Mouse (Mus musculus): ENCODE results near the gene Sesn3. TPM values are rescaled to one million over a fixed set of nuclear protein-coding genes. Genes with fewer than 3 reads are reported as not detected.
"Not testable (repeated sequence)": the region's sequence is repeated elsewhere in the genome, so short reads cannot be mapped to it uniquely, and the experiment has no call there.

Sesn3 gene
- polyA plus RNA-seq, 1 experiment from 2014 or later, result 1.8 TPM

DNA sequence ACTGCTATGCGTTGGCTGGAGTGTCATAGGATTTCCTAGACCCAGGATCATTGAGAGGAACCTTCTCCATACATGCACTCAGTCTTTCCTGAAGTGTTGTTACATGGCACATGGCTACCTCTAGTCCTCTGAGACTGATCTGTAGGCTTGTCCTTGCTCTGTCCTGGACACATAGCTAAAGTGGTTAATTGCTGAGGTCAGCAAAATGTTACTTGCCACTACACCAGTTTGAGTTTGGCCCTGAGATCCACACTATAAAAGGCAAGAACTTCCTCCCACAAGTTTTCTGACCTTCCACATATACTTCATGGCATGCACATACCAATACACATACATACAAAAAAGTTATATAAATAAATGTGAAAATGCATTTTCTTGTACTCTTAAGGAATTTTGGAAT is 41.8 kb downstream of the Sesn3 start:
- no peaks in the 10 kb centered on the region for H3K9me3 ChIP-seq (replicated peaks)
- H3K4me2 ChIP-seq, result no peak overlapping the region
- no peak overlapping the region for H3K9ac ChIP-seq
- ATAC-seq (ENCODE audit: low read depth) (no peak), DNase-seq (no peak)
- H3K27me3 ChIP-seq, result no peaks in the 10 kb centered on the region
- H3K27ac ChIP-seq, result no peak overlapping the region
- no peaks in the 10 kb centered on the region for H3K36me3 ChIP-seq
- WGBS (ENCODE audit: insufficient replicate concordance), result 71% methylated on average over 1 of the region's 1 CpGs
- no peak overlapping the region for H3K4me3 ChIP-seq (replicated peaks)
- no peaks in the 10 kb centered on the region for H3K4me1 ChIP-seq (replicated peaks)

- H3K27ac ChIP-seq, result no peak overlapping the region
- no peaks in the 10 kb centered on the region for H3K36me3 ChIP-seq
- no peak for ATAC-seq (ENCODE audit: low read depth)
- no peak overlapping the region for H3K4me3 ChIP-seq (replicated peaks)
- H3K4me2 ChIP-seq, result no peak overlapping the region
- H3K9me3 ChIP-seq (replicated peaks), result no peaks in the 10 kb centered on the region
- WGBS (ENCODE audit: insufficient replicate concordance), result 59% methylated on average over 4 of the region's 4 CpGs
- no peak for DNase-seq
- H3K9ac ChIP-seq, result no peak overlapping the region
- H3K4me1 ChIP-seq (replicated peaks), result no peaks in the 10 kb centered on the region
- H3K27me3 ChIP-seq, result no peaks in the 10 kb centered on the region
Measured at GRCm38 (mm10) chr9:14335829-14336228, 61.0 kb downstream of the Sesn3 start.

DNA sequence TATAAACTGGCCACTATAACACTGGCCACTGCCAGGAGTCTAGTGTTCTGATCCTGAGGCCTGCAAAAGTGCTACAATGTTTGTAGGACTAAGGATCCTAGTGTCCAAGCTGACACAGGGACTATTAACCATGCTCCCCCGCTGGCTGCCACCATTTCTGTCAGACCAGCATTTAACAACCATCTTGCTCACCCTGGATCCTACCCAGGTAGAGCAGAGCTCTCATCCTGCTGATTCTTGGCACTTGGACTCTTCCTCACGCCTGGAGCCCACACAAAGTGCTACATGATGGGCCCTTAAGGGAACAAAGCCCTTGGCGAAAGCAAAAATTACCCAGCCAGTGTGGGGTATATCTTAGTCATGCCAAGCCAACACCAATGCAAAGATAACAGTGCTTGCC is 62.0 kb downstream of the Sesn3 start:
- H3K9me3 ChIP-seq (replicated peaks), result no peaks in the 10 kb centered on the region

DNA sequence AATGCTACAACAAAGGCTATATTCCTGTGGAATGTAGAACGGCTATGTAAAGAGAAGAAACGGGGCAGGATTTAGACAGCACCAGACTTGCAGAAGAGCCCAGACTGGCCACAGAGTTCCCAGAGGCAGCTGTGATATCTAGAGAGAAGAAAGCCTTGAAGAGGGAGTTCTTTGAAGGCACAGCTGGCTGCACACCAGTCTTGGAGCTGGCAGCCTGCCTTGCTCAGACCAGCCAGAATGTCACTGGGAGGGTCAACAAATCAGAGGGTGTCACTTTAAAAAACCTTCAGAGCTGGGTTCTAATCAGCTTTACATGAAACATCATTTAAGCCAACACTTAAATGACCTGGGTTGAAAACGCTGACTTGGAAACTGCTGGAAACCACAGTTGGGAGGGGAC is 63.8 kb downstream of the Sesn3 start:
- H3K4me3 ChIP-seq (replicated peaks), result no peak overlapping the region
- 62% methylated on average over 3 of the region's 3 CpGs for WGBS (ENCODE audit: insufficient replicate concordance)
- no peak for DNase-seq
- H3K36me3 ChIP-seq, result no peaks in the 10 kb centered on the region
- no peaks in the 10 kb centered on the region for H3K4me1 ChIP-seq (replicated peaks)
- no peaks in the 10 kb centered on the region for H3K27me3 ChIP-seq
- H3K9me3 ChIP-seq (replicated peaks), result no peaks in the 10 kb centered on the region
- no peak overlapping the region for H3K4me2 ChIP-seq
- no peak overlapping the region for H3K9ac ChIP-seq
- H3K27ac ChIP-seq, result no peak overlapping the region
- no peak for ATAC-seq (ENCODE audit: low read depth)

More for the DNA sequence above, 62.0 kb downstream of the Sesn3 start:
- no peak overlapping the region for H3K4me2 ChIP-seq
- no peak overlapping the region for H3K4me3 ChIP-seq (replicated peaks)
- H3K36me3 ChIP-seq, result no peaks in the 10 kb centered on the region
- WGBS (ENCODE audit: insufficient replicate concordance), result 57% methylated on average over 3 of the region's 3 CpGs
- H3K27ac ChIP-seq, result no peak overlapping the region
- DNase-seq (no peak), ATAC-seq (ENCODE audit: low read depth) (no peak)
- no peaks in the 10 kb centered on the region for H3K4me1 ChIP-seq (replicated peaks)
- H3K9ac ChIP-seq, result no peak overlapping the region
- no peaks in the 10 kb centered on the region for H3K27me3 ChIP-seq

DNA sequence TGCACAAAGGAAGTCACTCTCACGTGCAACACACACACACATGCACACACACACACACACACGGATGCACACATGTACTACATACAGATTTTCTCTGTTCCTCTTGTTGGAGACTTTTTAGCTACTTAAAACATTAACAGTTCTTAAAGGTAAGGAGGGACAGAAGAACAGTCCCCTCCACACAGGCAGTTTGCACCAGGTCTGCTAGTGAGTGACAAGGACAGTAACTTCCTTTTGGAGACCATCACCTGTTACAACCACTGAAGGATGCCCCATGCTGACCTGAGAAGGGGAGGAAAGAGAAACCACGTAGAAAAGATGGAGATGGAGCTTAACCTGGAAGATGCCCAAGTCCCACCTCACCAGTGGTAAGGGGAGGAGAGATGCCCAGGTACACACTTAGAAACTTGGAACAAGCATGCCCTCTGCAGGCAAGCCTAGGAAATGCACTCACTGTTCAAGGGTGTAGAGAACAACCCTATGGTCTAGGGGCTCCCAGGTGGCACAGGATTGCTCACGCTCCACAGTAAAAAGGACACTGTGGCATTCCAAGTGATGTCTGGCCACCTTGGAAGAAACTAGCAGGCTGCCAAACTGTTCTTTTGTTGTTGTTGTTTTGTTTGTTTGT is 67.3 kb downstream of the Sesn3 start:
- no peak overlapping the region for H3K4me3 ChIP-seq (replicated peaks)
- no peaks in the 10 kb centered on the region for H3K9me3 ChIP-seq (replicated peaks)
- ATAC-seq (ENCODE audit: low read depth) (no peak), DNase-seq (no peak)
- no peak overlapping the region for H3K4me2 ChIP-seq
- 50% methylated on average over 4 of the region's 4 CpGs for WGBS (ENCODE audit: insufficient replicate concordance)
- no peak overlapping the region for H3K27ac ChIP-seq
- H3K27me3 ChIP-seq, result no peaks in the 10 kb centered on the region
- H3K9ac ChIP-seq, result no peak overlapping the region
- H3K4me1 ChIP-seq (replicated peaks), result no peaks in the 10 kb centered on the region
- no peaks in the 10 kb centered on the region for H3K36me3 ChIP-seq

DNA sequence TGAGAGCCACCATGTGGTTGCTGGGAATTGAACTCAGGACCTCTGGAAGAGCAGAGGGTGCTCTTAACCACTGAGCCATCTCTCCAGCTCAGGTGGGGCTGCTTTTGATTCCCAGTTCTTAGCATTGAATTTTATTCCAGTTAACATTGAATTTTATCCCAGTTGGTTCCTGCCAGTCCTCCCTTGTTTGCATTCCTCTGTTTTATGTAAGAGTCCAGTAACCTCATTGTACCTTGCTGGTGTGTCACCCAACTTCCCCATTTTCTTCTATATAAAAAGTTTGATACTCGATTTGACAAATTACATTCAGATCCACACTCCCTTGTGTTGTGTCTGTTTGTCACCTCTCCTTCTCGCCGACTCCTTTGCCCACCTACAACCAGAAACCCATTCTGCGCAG is 71.0 kb downstream of the Sesn3 start:
- ATAC-seq (ENCODE audit: low read depth); H3K27ac ChIP-seq: not testable (repeated sequence)

DNA sequence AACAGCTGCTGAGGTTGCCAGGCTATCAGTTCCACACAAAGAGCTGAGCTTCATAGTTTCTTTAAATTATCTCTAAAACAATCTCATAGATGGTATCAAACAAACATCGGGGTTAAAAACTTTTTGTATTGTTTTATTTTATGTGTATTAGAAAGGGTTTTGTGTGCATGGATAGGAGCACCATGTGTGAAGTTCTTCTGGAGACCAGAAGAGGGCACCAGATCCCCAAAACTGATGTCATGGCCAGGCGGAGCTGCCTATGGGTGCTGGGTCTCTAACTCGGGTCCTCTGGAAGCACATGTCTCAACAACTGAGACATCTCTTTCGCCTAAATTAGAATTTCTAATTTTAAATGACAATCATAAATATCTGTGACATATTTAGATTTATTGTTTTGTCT is 73.5 kb downstream of the Sesn3 start:
- 28% methylated on average over 4 of the region's 4 CpGs for WGBS (ENCODE audit: insufficient replicate concordance)
- H3K4me1 ChIP-seq (replicated peaks), result 0 out of 2 replicates have a peak, but pooled peaks cover 8% of the 10 kb centered on the region
- H3K27ac ChIP-seq, result no peak overlapping the region
- H3K27me3 ChIP-seq, result no peaks in the 10 kb centered on the region
- DNase-seq (no peak), ATAC-seq (ENCODE audit: low read depth) (0 out of 2 replicates have a peak, but pooled peaks have one; percentile 66)
- H3K9me3 ChIP-seq (replicated peaks), result no peaks in the 10 kb centered on the region
- H3K36me3 ChIP-seq, result peaks cover 8% of the 10 kb centered on the region; the same call in 1 of the 2 replicates
- H3K4me3 ChIP-seq (replicated peaks), result no peak overlapping the region
- H3K9ac ChIP-seq, result no peak overlapping the region
- H3K4me2 ChIP-seq, result no peak overlapping the region

More for the DNA sequence above, 71.0 kb downstream of the Sesn3 start:
- not testable (repeated sequence) for H3K9me3 ChIP-seq (replicated peaks); H3K4me1 ChIP-seq (replicated peaks); H3K36me3 ChIP-seq; H3K4me2 ChIP-seq; DNase-seq; H3K4me3 ChIP-seq (replicated peaks); H3K9ac ChIP-seq; H3K27me3 ChIP-seq
- WGBS (ENCODE audit: insufficient replicate concordance), result 66% methylated on average over 4 of the region's 4 CpGs

- no peaks in the 10 kb centered on the region for H3K9me3 ChIP-seq (replicated peaks)
- no peak for ATAC-seq (ENCODE audit: low read depth)
- no peak overlapping the region for H3K9ac ChIP-seq
- H3K27me3 ChIP-seq, result no peaks in the 10 kb centered on the region
- peak overlapping the region; percentile 51 for H3K27ac ChIP-seq
- peaks cover 18% of the 10 kb centered on the region for H3K36me3 ChIP-seq
- no peak overlapping the region for H3K4me2 ChIP-seq
- no peak overlapping the region for H3K4me3 ChIP-seq (replicated peaks)
- 70% methylated on average over 5 of the region's 5 CpGs for WGBS (ENCODE audit: insufficient replicate concordance)
- H3K4me1 ChIP-seq (replicated peaks), result peaks cover 15% of the 10 kb centered on the region
- no peak for DNase-seq
Measured at GRCm38 (mm10) chr9:14349380-14349779, 74.5 kb downstream of the Sesn3 start.

DNA sequence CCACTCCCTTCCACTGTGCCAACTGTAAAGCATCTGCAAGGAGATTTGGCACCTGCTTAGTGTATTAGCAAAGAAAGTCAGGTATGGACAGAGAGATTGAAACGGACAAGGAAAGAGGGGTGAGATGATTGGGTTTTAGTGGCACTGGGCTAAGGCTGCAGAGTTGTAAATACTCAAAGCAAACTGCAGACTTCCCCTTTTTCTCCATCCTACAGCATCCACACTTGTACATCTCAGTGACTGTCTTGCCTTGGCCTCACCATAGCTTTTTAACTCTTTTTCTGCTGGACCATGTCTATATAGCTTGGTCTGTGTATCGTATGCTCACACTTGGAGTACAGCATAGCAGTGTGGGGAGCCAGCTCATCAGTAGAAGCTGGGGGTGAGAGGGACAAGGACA is 75.9 kb downstream of the Sesn3 start:
- H3K36me3 ChIP-seq, result peaks cover 28% of the 10 kb centered on the region
- H3K27ac ChIP-seq, result peak overlapping the region; percentile 4; the same call in 1 of the 2 replicates
- H3K9ac ChIP-seq, result no peak overlapping the region
- DNase-seq (no peak), ATAC-seq (ENCODE audit: low read depth) (no peak)
- no peaks in the 10 kb centered on the region for H3K27me3 ChIP-seq
- H3K4me3 ChIP-seq (replicated peaks), result no peak overlapping the region
- H3K4me2 ChIP-seq, result no peak overlapping the region
- WGBS (ENCODE audit: insufficient replicate concordance), result 42% methylated on average over 2 of the region's 2 CpGs
- H3K4me1 ChIP-seq (replicated peaks), result peaks cover 27% of the 10 kb centered on the region
- H3K9me3 ChIP-seq (replicated peaks), result no peaks in the 10 kb centered on the region

GRCm38 (mm10) chr9:14352337-14352736 is 77.5 kb downstream of the Sesn3 start:
- Histone ChIP-seq H3K27ac (no peak overlapping the region), H3K9me3 (replicated peaks) (no peaks in the 10 kb centered on the region), H3K36me3 (peaks cover 43% of the 10 kb centered on the region), H3K4me3 (replicated peaks) (no peak overlapping the region), H3K27me3 (no peaks in the 10 kb centered on the region), H3K4me1 (replicated peaks) (peaks cover 36% of the 10 kb centered on the region), H3K4me2 (no peak overlapping the region), H3K9ac (no peak overlapping the region)
- 70% methylated on average over 1 of the region's 1 CpGs for WGBS (ENCODE audit: insufficient replicate concordance)
- ATAC-seq (ENCODE audit: low read depth), result no peak
- no peak for DNase-seq

DNA sequence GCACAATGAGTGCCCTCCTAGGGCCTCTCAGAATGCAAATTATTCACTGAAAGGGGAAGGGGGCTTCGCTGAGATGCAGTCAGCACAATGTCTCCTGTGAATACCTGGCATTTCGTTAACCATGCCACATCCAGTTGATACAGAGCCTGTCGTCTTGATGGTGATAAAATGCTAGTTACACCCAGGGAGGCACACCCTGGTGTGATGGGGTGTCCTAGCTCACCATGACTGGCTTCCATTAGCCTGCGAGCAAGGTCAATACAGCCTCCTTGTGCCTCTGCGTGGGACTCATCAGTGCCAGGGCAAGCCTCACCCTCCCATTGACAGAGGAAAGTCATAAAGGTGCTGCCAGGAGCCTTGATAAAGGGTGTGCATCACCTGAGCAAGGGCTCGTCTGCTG is 80.0 kb downstream of the Sesn3 start:
- H3K9ac ChIP-seq, result peak overlapping the region; percentile 46
- ATAC-seq (ENCODE audit: low read depth), result peak; percentile 97

GRCm38 (mm10) chr9:14357033-14357432 is 82.2 kb downstream of the Sesn3 start:
- DNase-seq (no peak), ATAC-seq (ENCODE audit: low read depth) (no peak)
- Histone ChIP-seq H3K4me3 (replicated peaks) (no peak overlapping the region), H3K27ac (no peak overlapping the region), H3K27me3 (no peaks in the 10 kb centered on the region), H3K4me2 (no peak overlapping the region), H3K9ac (no peak overlapping the region), H3K4me1 (replicated peaks) (peaks cover 39% of the 10 kb centered on the region), H3K36me3 (peaks cover 78% of the 10 kb centered on the region), H3K9me3 (replicated peaks) (no peaks in the 10 kb centered on the region)
- WGBS (ENCODE audit: insufficient replicate concordance), result 90% methylated on average over 4 of the region's 4 CpGs

More for the DNA sequence above, 80.0 kb downstream of the Sesn3 start:
- Histone ChIP-seq H3K9me3 (replicated peaks) (no peaks in the 10 kb centered on the region), H3K36me3 (peaks cover 58% of the 10 kb centered on the region), H3K4me2 (peak overlapping the region; percentile 38), H3K4me1 (replicated peaks) (peaks cover 36% of the 10 kb centered on the region), H3K4me3 (replicated peaks) (no peak overlapping the region), H3K27me3 (no peaks in the 10 kb centered on the region), H3K27ac (peak overlapping the region; percentile 67)
- WGBS (ENCODE audit: insufficient replicate concordance), result 58% methylated on average over 6 of the region's 6 CpGs
- no peak for DNase-seq

All from liver, embryonic 13.5 days (tissue).